29 mouse cellular contexts compared by ENCODE assay signal in the genomic region with DNA sequence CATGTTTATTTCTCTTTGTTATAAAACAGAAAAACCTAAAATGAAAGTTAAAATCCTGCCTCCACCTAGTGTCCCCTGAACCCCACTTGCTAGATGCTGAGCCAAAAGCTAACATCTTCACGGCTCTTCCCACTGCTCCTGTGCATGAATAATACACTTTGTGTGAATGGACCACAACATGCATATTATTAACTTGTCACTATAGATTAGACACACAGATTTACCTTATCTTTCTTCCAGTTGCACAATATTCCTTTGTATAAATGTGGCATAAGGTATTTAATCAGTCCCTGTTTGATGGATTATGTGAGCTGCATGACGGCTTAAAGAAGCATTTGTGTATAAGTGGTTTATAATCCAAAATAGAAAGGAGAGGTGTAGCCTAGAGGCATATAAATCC.
A peak's percentile ranks its signal among the peaks of the same experiment; 100 is the strongest.
DNase-seq lines count a peak whose midpoint lies in the region; ATAC-seq and TF ChIP-seq lines count a peak whose summit lies in the region.
"Had no signal": no experiment of that assay in that cellular context is flagged by ENCODE, and none has a peak within 500 bp of the region (broad histone marks: within the 10 kb centered on the region; RNA-seq: fewer than 3 reads in every experiment).

No protein-coding gene starts in this region.

- TF ChIP-seq CTCF in midbrain, postnatal 0 days (IDR thresholded peaks at IDR 0.05) = no peak

- H3K9ac ChIP-seq in midbrain, embryonic 11.5 days (ENCODE audit: low read length) = no peak overlapping the region
- H3K9ac ChIP-seq in midbrain, embryonic 13.5 days (replicated peaks) = no peak overlapping the region
- no peak overlapping the region for H3K9ac ChIP-seq in midbrain, postnatal 0 days (replicated peaks; ENCODE audit: low read length, poor library complexity, severe bottlenecking)
- H3K9ac ChIP-seq: embryonic facial prominence, embryonic 13.5 days; embryonic facial prominence, embryonic 15.5 days; forebrain, embryonic 12.5 days had no signal

- H3K27me3 ChIP-seq in midbrain, embryonic 11.5 days (ENCODE audit: control insufficient read depth, insufficient read depth, low read length) = peaks cover 2% of the 10 kb centered on the region
- peaks cover 14% of the 10 kb centered on the region for H3K27me3 ChIP-seq in midbrain, embryonic 10.5 days (ENCODE audit: low read depth, poor library complexity, severe bottlenecking)
- H3K27me3 ChIP-seq in midbrain, embryonic 13.5 days = peaks cover 50% of the 10 kb centered on the region
- no peaks in the 10 kb centered on the region for H3K27me3 ChIP-seq in midbrain, postnatal 0 days (ENCODE audit: insufficient read depth, low read length)
- H3K27me3 ChIP-seq: CH12.LX; embryonic facial prominence, embryonic 13.5 days; embryonic facial prominence, embryonic 15.5 days; forebrain, embryonic 12.5 days had no signal

- H3K36me3 ChIP-seq in midbrain, embryonic 11.5 days (ENCODE audit: control insufficient read depth, insufficient read depth, low read length) = no peaks in the 10 kb centered on the region
- H3K36me3 ChIP-seq in midbrain, embryonic 10.5 days = no peaks in the 10 kb centered on the region
- H3K36me3 ChIP-seq in midbrain, embryonic 13.5 days = no peaks in the 10 kb centered on the region
- no peaks in the 10 kb centered on the region for H3K36me3 ChIP-seq in midbrain, postnatal 0 days (ENCODE audit: insufficient read depth, low read length)
- H3K36me3 ChIP-seq: embryonic facial prominence, embryonic 13.5 days; embryonic facial prominence, embryonic 15.5 days; forebrain, embryonic 10.5 days; forebrain, embryonic 12.5 days; G1E had no signal

- ATAC-seq in midbrain, embryonic 11.5 days (ENCODE audit: low FRiP score) = peak; percentile 46
- ATAC-seq in midbrain, embryonic 13.5 days = peak; percentile 62
- no peak for ATAC-seq in midbrain, postnatal 0 days (ENCODE audit: low FRiP score)
- ATAC-seq: activated CD4-positive, CD25-positive, alpha-beta regulatory T cell, adult 4 months; CD4-positive, CD25-positive, alpha-beta regulatory T cell, adult 4 months; forebrain, embryonic 14.5 days; forebrain, embryonic 16.5 days; Patski had no signal

- H3K9me3 ChIP-seq in midbrain, embryonic 11.5 days (ENCODE audit: control insufficient read depth, low read length) = no peaks in the 10 kb centered on the region
- no peaks in the 10 kb centered on the region for H3K9me3 ChIP-seq in midbrain, embryonic 10.5 days (replicated peaks)
- H3K9me3 ChIP-seq in midbrain, embryonic 13.5 days = no peaks in the 10 kb centered on the region
- H3K9me3 ChIP-seq in midbrain, postnatal 0 days (ENCODE audit: low read length) = no peaks in the 10 kb centered on the region
- H3K9me3 ChIP-seq: embryonic facial prominence, embryonic 13.5 days; embryonic facial prominence, embryonic 15.5 days; forebrain, embryonic 10.5 days; forebrain, embryonic 12.5 days; G1E had no signal

- no peak overlapping the region for H3K4me3 ChIP-seq in midbrain, embryonic 11.5 days (ENCODE audit: low read depth, low read length)
- no peak overlapping the region for H3K4me3 ChIP-seq in midbrain, embryonic 10.5 days
- no peak overlapping the region for H3K4me3 ChIP-seq in midbrain, embryonic 13.5 days (replicated peaks)
- H3K4me3 ChIP-seq in midbrain, postnatal 0 days (ENCODE audit: low read depth, low read length) = no peak overlapping the region
- H3K4me3 ChIP-seq: embryonic facial prominence, embryonic 13.5 days; embryonic facial prominence, embryonic 15.5 days; erythroblast, embryonic 14.5 days; forebrain, embryonic 10.5 days; forebrain, embryonic 12.5 days had no signal

- H3K27ac ChIP-seq in midbrain, embryonic 11.5 days (ENCODE audit: low read depth, low read length) = no peak overlapping the region
- H3K27ac ChIP-seq in midbrain, embryonic 10.5 days (replicated peaks) = no peak overlapping the region
- no peak overlapping the region for H3K27ac ChIP-seq in midbrain, embryonic 13.5 days
- H3K27ac ChIP-seq in midbrain, postnatal 0 days (ENCODE audit: low read depth, low read length) = no peak overlapping the region
- H3K27ac ChIP-seq: embryonic facial prominence, embryonic 13.5 days; embryonic facial prominence, embryonic 15.5 days; forebrain, embryonic 10.5 days; forebrain, embryonic 12.5 days had no signal

- no peak for DNase-seq in midbrain, embryonic 11.5 days (ENCODE audit: low spot score, missing footprints)
- DNase-seq in midbrain, embryonic 10.5 days (ENCODE audit: low spot score) = no peak
- no peak for DNase-seq in midbrain, postnatal 0 days (ENCODE audit: low spot score)
- DNase-seq in retina, postnatal 1 day = peak; percentile 15
- no peak for DNase-seq in retina, embryonic 14.5 days (ENCODE audit: low spot score)
- DNase-seq: adrenal gland, adult 8-10 months; adrenal gland, postnatal 14 days; adrenal gland, postnatal 36 days; B cell, adult 2 months; cerebellum, adult 11 months; cerebellum, adult 18-20 months; cerebellum, adult 8-10 months; cerebellum, adult 9-11 months; cerebellum, postnatal 14 days; cerebellum, postnatal 36 days; embryo, embryonic 11 days had no signal

- H3K4me1 ChIP-seq in midbrain, embryonic 11.5 days (ENCODE audit: control insufficient read depth, insufficient read depth, low read length) = peaks cover 8% of the 10 kb centered on the region
- H3K4me1 ChIP-seq in midbrain, embryonic 10.5 days = peaks cover 24% of the 10 kb centered on the region
- peaks cover 14% of the 10 kb centered on the region for H3K4me1 ChIP-seq in midbrain, embryonic 13.5 days (replicated peaks)
- no peaks in the 10 kb centered on the region for H3K4me1 ChIP-seq in midbrain, postnatal 0 days (ENCODE audit: insufficient read depth, low read length)
- H3K4me1 ChIP-seq: embryonic facial prominence, embryonic 13.5 days; embryonic facial prominence, embryonic 15.5 days had no signal

- WGBS in midbrain, embryonic 11.5 days = 37% methylated on average over 2 of the region's 2 CpGs
- WGBS in midbrain, embryonic 10.5 days = 62% methylated on average over 2 of the region's 2 CpGs
- WGBS in midbrain, embryonic 13.5 days = 34% methylated on average over 2 of the region's 2 CpGs
- 35% methylated on average over 2 of the region's 2 CpGs for WGBS in midbrain, postnatal 0 days

- no peak overlapping the region for H3K4me2 ChIP-seq in midbrain, embryonic 11.5 days
- H3K4me2 ChIP-seq in midbrain, embryonic 13.5 days (replicated peaks) = no peak overlapping the region
- no peak overlapping the region for H3K4me2 ChIP-seq in midbrain, postnatal 0 days (ENCODE audit: low read depth, low read length, poor library complexity, severe bottlenecking)
- H3K4me2 ChIP-seq: embryonic facial prominence, embryonic 13.5 days; embryonic facial prominence, embryonic 15.5 days; forebrain, embryonic 12.5 days had no signal
